Mouse (Mus musculus) thymus, adult 2 months (tissue): ENCODE measurements around the gene Pan3.

ENCODE experiments used
- CTCF ChIP-seq: fragments of 200-500 bp; IDR thresholded peaks from 2 replicates; pipeline ENCODE4 v1.5.1; 2012; ENCODE audit warnings: mild to moderate bottlenecking, control low read depth, low read length, moderate library complexity, borderline replicate concordance; ENCODE audit not compliant: control insufficient read depth, poor library complexity, insufficient read depth; ENCODE audit errors: extremely low read depth
- POLR2A ChIP-seq: fragments of 200-500 bp; IDR thresholded peaks from 2 replicates; pipeline ENCODE4 v1.6.1; 2012; ENCODE audit warnings: mild to moderate bottlenecking, low read length, control low read depth, moderate library complexity; ENCODE audit not compliant: control insufficient read depth, poor library complexity, insufficient read depth; ENCODE audit errors: extremely low read depth

- TF ChIP-seq CTCF (peak; percentile 73; the same call in 1 of the 2 replicates), POLR2A (no peak)
Observed at GRCm38 (mm10) chr5:147545731-147546241, 115.8 kb downstream of the Pan3 start.
